Mouse (Mus musculus) heart, postnatal 0 days (tissue): Measurements from ENCODE around the gene Mettl26.

ENCODE experiments used
- CTCF ChIP-seq: IDR thresholded peaks from 2 replicates; pipeline ENCODE4 v1.5.1; 2016; ENCODE audit warnings: antibody characterized with exemption, control low read depth, low read depth
- EP300 ChIP-seq: IDR thresholded peaks from 2 replicates; pipeline ENCODE4 v1.6.1; 2016; ENCODE audit warnings: antibody characterized with exemption, low read depth

DNA sequence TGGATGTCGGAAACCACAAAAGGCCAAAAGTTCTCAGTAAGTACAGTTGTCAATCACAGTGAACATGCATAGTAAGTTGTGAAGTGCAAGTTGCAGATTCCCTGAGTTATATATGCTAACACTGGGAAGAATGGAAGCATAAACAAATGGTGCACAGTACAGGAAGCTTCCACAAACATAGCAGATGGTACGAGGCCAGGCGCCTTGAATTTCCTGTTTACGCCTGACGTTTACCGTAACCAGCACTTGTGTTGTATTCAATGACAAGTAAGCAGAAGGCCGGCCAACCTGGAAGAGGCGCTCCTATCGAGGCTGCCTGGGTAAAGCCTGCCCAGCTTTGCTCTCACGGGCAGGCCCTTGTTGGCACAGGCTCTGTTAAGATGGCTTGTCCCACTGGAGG lies 12.6 kb downstream of the Mettl26 start:
- no peak for TF ChIP-seq EP300
- TF ChIP-seq CTCF = no peak
